Mouse (Mus musculus): Measurements from ENCODE around the gene Mtif3.

DNA sequence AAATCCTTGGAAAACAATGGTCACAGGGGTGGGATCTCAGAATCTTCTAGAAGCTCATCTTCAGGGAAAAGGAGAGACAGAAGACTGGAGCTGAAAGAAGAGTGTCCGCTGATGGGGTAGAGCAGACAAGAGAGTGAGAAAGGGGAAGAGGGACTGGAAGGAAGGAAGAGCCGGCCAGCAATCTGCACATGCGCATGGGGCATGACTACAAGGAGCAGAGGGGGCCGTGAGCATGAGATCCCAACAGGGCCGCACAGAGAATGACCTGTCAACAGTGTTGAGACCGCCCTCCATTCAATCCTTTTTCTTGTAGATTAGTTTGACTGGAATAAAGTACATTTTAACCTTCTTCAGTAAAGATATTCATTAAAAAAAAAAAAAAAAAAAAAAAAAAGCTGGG, 16.1 kb downstream of the Mtif3 start:
- TF ChIP-seq EP300 (IDR thresholded peaks at IDR 0.05; ENCODE audit: low read depth) (no peak), CTCF (IDR thresholded peaks at IDR 0.05; ENCODE audit: low read depth) (no peak)
